Mouse (Mus musculus) spleen, adult 2 months (tissue): ENCODE measurements around the gene Hid1.

Source experiments
- CTCF ChIP-seq: fragments of 200-500 bp; IDR thresholded peaks from 2 replicates; pipeline ENCODE4 v1.5.1; 2011; ENCODE audit warnings: mild to moderate bottlenecking, inconsistent platforms; ENCODE audit not compliant: insufficient read depth, insufficient read length, insufficient replicate concordance; ENCODE audit errors: extremely low read depth
- POLR2A ChIP-seq: fragments of 200-500 bp; IDR thresholded peaks from 2 replicates; pipeline ENCODE4 v1.6.1; 2011; ENCODE audit warnings: low read depth, low read length, inconsistent platforms

DNA sequence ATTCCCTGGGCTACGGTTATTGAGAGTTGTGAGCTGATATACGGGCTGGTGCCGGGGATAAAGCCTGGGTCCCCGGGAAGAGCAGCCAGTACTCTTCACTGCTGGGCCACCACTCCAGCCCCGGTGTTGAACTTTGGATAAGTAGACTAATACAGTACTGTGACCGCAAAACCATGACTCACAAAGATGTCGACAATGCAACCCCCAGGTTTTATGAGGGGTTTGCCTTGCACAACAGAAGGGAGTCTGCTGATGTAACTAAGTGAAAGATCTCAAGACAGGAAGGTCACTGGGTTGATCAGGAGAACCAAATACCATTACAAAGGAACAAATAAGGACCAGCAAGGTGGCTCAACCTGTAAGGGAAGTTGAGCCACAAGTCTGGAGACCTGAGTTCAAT lies 9.2 kb upstream of the Hid1 start:
- TF ChIP-seq POLR2A, result no peak
- no peak for TF ChIP-seq CTCF
